24 mouse cellular contexts compared by ENCODE assay signal in the genomic region with DNA sequence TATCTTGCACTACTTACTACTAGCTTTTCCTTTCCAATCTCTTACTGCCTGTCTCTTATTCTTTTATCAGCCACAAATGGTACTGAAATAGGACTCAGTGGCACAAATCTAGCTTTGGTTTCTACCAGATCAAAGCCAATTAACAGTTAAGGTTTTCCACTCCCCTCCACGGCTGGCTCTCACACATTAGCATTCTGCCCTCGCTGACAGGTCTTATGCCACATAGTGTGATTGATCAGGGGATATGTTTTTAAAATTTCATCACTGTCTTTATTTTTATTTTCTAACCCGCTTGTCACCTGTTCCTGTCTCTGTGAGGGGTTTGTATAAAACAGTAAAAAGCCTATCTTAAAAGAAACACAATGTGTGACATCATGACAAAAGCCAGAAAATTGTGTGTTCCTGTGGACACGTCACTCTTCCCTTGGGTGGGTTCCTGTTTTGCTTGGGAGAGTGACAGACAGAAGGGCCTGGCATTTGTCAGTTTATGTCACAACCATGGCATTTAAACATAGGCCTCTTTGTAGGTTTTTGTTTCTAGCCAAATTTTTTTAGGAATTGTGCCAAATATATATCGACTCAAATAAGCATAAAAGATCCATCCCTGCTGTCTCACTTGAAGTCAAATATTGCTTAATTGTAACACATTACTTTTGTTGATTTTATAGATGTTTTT. TPM values are rescaled to one million over a fixed set of nuclear protein-coding genes. Genes with fewer than 3 reads are reported as not detected.
DNase-seq lines count a peak whose midpoint lies in the region; ATAC-seq and TF ChIP-seq lines count a peak whose summit lies in the region.
"Had no signal": no experiment of that assay in that cellular context is flagged by ENCODE, and none has a peak within 500 bp of the region (broad histone marks: within the 10 kb centered on the region; RNA-seq: fewer than 3 reads in every experiment).

No protein-coding gene starts in this region.

- no peak overlapping the region for H3K9ac ChIP-seq in hindbrain, postnatal 0 days (replicated peaks; ENCODE audit: low read length)
- H3K9ac ChIP-seq in hindbrain, embryonic 11.5 days (ENCODE audit: low read depth, low read length), result no peak overlapping the region
- H3K9ac ChIP-seq in heart, embryonic 13.5 days, result no peak overlapping the region
- H3K9ac ChIP-seq: hindbrain, embryonic 14.5 days; liver, embryonic 14.5 days; neural tube, embryonic 12.5 days had no signal

- TF ChIP-seq CTCF in hindbrain, postnatal 0 days (IDR thresholded peaks at IDR 0.05; ENCODE audit: low read depth), result no peak

- H3K4me3 ChIP-seq in hindbrain, postnatal 0 days (ENCODE audit: low read length), result no peak overlapping the region
- no peak overlapping the region for H3K4me3 ChIP-seq in hindbrain, embryonic 11.5 days (ENCODE audit: low read depth, low read length)
- no peak overlapping the region for H3K4me3 ChIP-seq in heart, embryonic 13.5 days
- H3K4me3 ChIP-seq: neural tube, embryonic 12.5 days had no signal

- peak; percentile 12 to 18 for DNase-seq in cerebellum, postnatal 10 days
- DNase-seq in cerebellum, postnatal 14 days, result no peak
- DNase-seq in hindbrain, postnatal 0 days (ENCODE audit: low spot score), result peak; percentile 2
- no peak for DNase-seq in hindbrain, embryonic 11.5 days (ENCODE audit: low spot score)
- peak; percentile 11 for DNase-seq in 3134 (ENCODE audit: extremely low read depth, insufficient read length, low spot score)
- DNase-seq in embryo, embryonic 10.5 days (ENCODE audit: low spot score), result no peak
- no peak for DNase-seq in kidney, postnatal 10 days
- DNase-seq: cerebellum, adult 11 months; gastrocnemius, postnatal 36 days; kidney, adult 11 months; kidney, postnatal 25 days; right cerebral cortex, postnatal 14 days; thymus, postnatal 36 days had no signal

- no peaks in the 10 kb centered on the region for H3K27me3 ChIP-seq in hindbrain, postnatal 0 days (ENCODE audit: insufficient read depth, low read length)
- no peaks in the 10 kb centered on the region for H3K27me3 ChIP-seq in hindbrain, embryonic 11.5 days (ENCODE audit: control insufficient read depth, insufficient read depth, low read length)
- H3K27me3 ChIP-seq in heart, embryonic 13.5 days (replicated peaks), result no peaks in the 10 kb centered on the region
- H3K27me3 ChIP-seq: neural tube, embryonic 12.5 days had no signal

- H3K4me2 ChIP-seq in hindbrain, postnatal 0 days (ENCODE audit: low read depth, low read length), result no peak overlapping the region
- no peak overlapping the region for H3K4me2 ChIP-seq in hindbrain, embryonic 11.5 days (replicated peaks; ENCODE audit: low read depth, low read length)
- 0 out of 2 replicates have a peak overlapping the region, but pooled peaks have one; percentile 2 for H3K4me2 ChIP-seq in heart, embryonic 13.5 days
- H3K4me2 ChIP-seq: hindbrain, embryonic 14.5 days; neural tube, embryonic 12.5 days had no signal

- no peak overlapping the region for H3K27ac ChIP-seq in hindbrain, postnatal 0 days
- H3K27ac ChIP-seq in hindbrain, embryonic 11.5 days (ENCODE audit: low read depth, low read length), result no peak overlapping the region
- H3K27ac ChIP-seq in heart, embryonic 13.5 days (replicated peaks), result peak overlapping the region; percentile 88
- H3K27ac ChIP-seq: hindbrain, embryonic 14.5 days; liver, embryonic 14.5 days; neural tube, embryonic 12.5 days; stomach, postnatal 0 days had no signal

- H3K9me3 ChIP-seq in hindbrain, postnatal 0 days (ENCODE audit: low read length), result no peaks in the 10 kb centered on the region
- H3K9me3 ChIP-seq in hindbrain, embryonic 11.5 days (ENCODE audit: control insufficient read depth, low read length), result no peaks in the 10 kb centered on the region
- H3K9me3 ChIP-seq in heart, embryonic 13.5 days, result no peaks in the 10 kb centered on the region
- H3K9me3 ChIP-seq: neural tube, embryonic 12.5 days had no signal

- no peaks in the 10 kb centered on the region for H3K4me1 ChIP-seq in hindbrain, postnatal 0 days (ENCODE audit: insufficient read depth, low read length)
- H3K4me1 ChIP-seq in hindbrain, embryonic 11.5 days (replicated peaks; ENCODE audit: control insufficient read depth, insufficient read depth, low read length), result no peaks in the 10 kb centered on the region
- peaks cover 14% of the 10 kb centered on the region for H3K4me1 ChIP-seq in heart, embryonic 13.5 days
- H3K4me1 ChIP-seq: neural tube, embryonic 12.5 days had no signal

- no peaks in the 10 kb centered on the region for H3K36me3 ChIP-seq in hindbrain, postnatal 0 days (ENCODE audit: insufficient read depth, low read length)
- no peaks in the 10 kb centered on the region for H3K36me3 ChIP-seq in hindbrain, embryonic 11.5 days (ENCODE audit: control insufficient read depth, insufficient read depth, low read length)
- H3K36me3 ChIP-seq in heart, embryonic 13.5 days, result no peaks in the 10 kb centered on the region
- H3K36me3 ChIP-seq: neural tube, embryonic 12.5 days had no signal

- no peak for ATAC-seq in hindbrain, postnatal 0 days
- ATAC-seq in hindbrain, embryonic 11.5 days (ENCODE audit: low FRiP score), result no peak
- no peak; the same call in 1 of the 2 replicates for ATAC-seq in heart, embryonic 13.5 days (ENCODE audit: extremely low read depth, insufficient number of reproducible peaks, low FRiP score, low TSS enrichment)
- ATAC-seq: Patski had no signal

- 48% methylated on average over 5 of the region's 5 CpGs for WGBS in hindbrain, postnatal 0 days
- WGBS in hindbrain, embryonic 11.5 days, result 75% methylated on average over 5 of the region's 5 CpGs
- WGBS in heart, embryonic 13.5 days, result 27% methylated on average over 5 of the region's 5 CpGs

RNA-seq across cellular contexts. Expression of gene 4933415F23Rik, which starts 44.3 kb away (rescaled TPM):
- total RNA-seq in hindbrain, postnatal 0 days (2014; rRNA removed), result not detected in 2 replicates
- not detected in 2 replicates for polyA plus RNA-seq in hindbrain, postnatal 0 days (2015; fragmentation: Nextera tagmentation; extraction: Ambion mirVana)
- not detected in 2 replicates for polyA plus RNA-seq in hindbrain, embryonic 11.5 days (2014; fragmentation: Nextera tagmentation; extraction: Ambion mirVana)
- polyA plus RNA-seq in heart, embryonic 13.5 days (2015; fragmentation: Nextera tagmentation; extraction: Ambion mirVana), result not detected in 2 replicates
- total RNA-seq: adrenal gland, postnatal 4 days; layer of hippocampus, postnatal 10 days; left cerebral cortex, postnatal 25 days; megakaryocyte-erythroid progenitor cell, adult 5-6 weeks had no signal
- polyA plus RNA-seq: cortical plate, adult 2 months; hindbrain, embryonic 14.5 days; liver, embryonic 14.5 days; neural tube, embryonic 12.5 days; Patski; stomach, postnatal 0 days had no signal

Comparison
In these comparisons a context has a peak if more than half of its experiments do, and no peak if none do; other contexts are left out.
1. DNase-seq: peak in cerebellum, postnatal 10 days (2 of 2), hindbrain, postnatal 0 days (single experiment) and 3134 (single experiment); none in cerebellum, postnatal 14 days (0 of 2), hindbrain, embryonic 11.5 days (single experiment), embryo, embryonic 10.5 days (single experiment) and kidney, postnatal 10 days (single experiment).